Mouse (Mus musculus): Measurements from ENCODE around the gene Ly75. TPM values are rescaled to one million over a fixed set of nuclear protein-coding genes. Genes with fewer than 3 reads are reported as not detected.

Ly75 gene
- total RNA-seq, 1 experiment from 2014 or later, result 1.1 TPM

GRCm38 (mm10) chr2:60370188-60370587, 12.9 kb downstream of the Ly75 start:
- no peak for DNase-seq

DNA sequence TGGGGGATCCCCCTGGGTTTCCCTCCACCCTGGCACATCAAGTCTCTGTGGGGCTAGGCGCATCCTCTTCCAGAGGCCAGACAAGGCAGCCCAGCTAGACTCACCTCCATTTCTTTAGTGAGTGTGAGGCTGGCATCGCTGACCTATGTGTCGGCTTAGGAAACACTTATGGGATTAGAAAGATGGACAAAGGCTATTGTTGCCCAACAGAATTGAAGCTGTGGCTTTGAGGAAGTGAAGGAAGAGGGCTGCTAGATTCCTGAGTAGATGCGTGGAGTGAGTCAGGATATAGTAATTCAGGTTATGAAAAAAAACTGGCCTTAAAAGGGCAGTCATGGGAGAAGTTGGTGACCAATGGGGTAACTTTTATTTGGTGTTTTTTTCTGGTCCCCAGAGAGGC, 13.6 kb downstream of the Ly75 start:
- DNase-seq, result no peak

- DNase-seq, result no peak
These were observed 15.2 kb downstream of the Ly75 start for GRCm38 (mm10) chr2:60367871-60368270.

- no peak for DNase-seq
These were observed 15.9 kb downstream of the Ly75 start for GRCm38 (mm10) chr2:60367204-60367603.

- DNase-seq, result no peak
These were observed 17.1 kb downstream of the Ly75 start for GRCm38 (mm10) chr2:60365820-60366610.

DNA sequence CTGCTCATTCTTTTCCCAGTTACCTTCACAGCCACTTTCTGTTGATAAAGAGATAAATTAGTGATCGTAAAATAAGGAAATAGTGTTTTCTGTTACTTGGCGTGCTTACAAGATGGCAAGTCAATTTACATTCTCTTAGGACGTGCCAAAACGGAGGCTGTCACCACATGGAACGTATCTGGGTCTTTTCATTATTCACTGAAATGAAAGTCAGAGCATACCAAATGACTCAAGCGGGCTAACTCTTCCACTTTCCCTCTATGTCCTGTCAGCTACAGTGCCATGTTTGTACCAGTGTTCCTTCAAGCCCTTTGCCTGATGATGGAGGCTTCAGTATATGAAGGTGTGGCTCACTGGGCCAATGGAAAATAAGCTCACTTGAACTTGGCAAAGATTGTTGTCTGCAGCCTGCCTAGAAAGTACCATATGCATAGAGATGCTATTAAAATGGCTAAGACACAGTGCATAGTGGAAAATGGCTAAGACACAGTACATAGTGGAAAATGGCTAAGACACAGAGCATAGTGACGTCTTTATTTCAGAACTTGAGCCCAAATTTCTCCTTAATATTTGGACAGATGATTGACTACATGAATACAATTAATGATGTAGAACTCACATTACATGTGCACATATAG, 17.8 kb downstream of the Ly75 start:
- no peak for DNase-seq

DNA sequence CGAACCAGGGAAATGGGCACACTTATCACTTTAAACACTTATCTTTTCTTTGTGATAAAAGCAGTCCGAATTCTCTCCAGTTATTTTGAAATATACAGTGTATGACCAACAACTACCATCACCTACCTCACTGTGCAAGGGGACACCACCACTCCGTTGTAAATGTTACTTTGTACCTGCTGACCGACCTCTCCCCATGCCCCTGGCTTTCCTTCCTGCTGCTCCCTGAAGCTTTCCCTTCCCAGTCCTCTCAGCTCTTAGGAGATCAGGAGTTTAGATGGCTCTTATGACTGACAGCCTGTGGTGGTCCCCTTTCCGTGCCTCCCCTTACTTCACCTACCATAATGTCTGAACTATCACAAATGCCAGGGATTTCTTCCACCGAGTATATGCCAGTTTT, 21.0 kb downstream of the Ly75 start:
- DNase-seq, result no peak

DNA sequence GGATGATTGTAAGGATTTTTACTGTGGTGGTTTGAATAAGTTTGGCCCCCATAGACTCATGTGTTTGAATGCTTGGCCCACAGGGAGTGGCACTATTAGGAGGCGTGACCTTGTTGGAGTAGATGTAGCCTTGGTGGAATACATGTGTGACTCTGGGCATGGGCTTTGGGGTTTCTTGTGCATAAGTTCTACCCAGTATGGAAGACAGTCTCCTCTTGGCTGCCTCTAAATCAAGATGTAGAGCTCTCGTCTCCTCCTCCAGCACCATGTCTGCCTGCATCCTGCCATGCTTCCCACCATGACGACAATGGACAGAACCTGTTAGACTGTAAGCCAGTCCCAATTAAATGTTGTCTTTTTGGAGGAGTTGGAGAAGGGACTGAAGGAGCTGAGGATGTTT, 23.3 kb downstream of the Ly75 start:
- no peak for DNase-seq

GRCm38 (mm10) chr2:60355388-60355683, 27.8 kb downstream of the Ly75 start:
- no peak for DNase-seq

- peak; percentile 29 for DNase-seq
These were observed 28.3 kb downstream of the Ly75 start for GRCm38 (mm10) chr2:60354541-60355387.

DNA sequence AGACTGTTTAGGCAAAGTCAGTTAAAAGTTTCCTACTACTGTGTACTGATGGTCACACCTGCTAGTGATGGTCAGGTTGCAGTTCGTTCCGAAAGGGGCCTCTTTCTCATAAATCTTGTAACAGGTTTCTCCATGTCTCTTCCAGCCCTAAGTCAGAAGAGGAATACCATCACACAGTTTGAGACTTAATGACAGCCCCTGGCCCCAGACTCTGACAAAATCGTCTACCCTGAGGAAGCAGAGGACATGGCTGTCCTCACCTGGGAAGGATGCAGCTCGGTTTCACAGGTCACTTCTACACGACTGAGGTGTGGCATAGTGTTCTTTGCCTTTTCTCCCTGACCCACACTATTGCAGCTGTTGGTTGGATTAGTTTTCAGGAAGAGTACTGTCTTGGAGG, 30.8 kb downstream of the Ly75 start:
- DNase-seq, result no peak

DNA sequence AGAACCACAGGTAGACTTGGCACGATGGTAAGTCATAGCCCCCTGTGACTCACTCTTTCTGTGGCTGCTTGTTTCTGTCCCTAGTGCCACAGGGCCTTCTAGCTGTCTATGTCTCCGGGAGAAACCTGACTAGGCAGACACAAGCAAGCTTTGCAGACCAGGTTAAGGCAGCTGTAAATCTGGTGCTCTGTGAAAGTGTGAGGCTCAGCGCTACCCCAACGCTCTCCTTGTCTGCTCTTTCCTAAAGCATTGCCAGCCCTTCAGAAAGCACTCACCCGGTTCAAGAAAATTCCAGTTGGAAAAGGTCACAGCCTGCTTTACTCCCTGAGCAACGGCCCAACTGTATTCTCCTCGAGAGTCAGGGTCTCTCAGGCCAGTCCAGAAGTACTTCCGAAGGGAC, 31.3 kb downstream of the Ly75 start:
- no peak for DNase-seq

DNA sequence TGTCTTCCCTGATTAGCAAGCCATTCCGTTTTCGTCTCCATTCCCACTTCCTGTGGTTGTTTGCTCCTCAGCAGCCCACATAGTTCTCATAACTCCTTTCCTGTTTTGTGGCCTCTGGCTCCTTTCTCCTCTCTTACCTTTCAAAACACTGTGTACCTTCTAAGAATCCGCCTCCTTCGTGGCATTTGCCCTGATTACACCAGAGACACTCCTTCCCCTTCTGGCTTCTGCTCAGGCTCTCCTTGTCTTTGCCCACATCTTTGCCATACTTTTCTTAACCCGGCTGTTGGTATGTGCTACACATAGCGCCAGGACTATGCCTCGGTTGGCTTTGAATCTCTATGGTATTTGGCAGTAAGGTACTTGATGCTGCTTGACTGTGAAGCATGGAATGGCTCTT, 35.2 kb downstream of the Ly75 start:
- no peak for DNase-seq

- DNase-seq, result no peak
These were observed 36.6 kb downstream of the Ly75 start for GRCm38 (mm10) chr2:60346531-60346930.

DNA sequence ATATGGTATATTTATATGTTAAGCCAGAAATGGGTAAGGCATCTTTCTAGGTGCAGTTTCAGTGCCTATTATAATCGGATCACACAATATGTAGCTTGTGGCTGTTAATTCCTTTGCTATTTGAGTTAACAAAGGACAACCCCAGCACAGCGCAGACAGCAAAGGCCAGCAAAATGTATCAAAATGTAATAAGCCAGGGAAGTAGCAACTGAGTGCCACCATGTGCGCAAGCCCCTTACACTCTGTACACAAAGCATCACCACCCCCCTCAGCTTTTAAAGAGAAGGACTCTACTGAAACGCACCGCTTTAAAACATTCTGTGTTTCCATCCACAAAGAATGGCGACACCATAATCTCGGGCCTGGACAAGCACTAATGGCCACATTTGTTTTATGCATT, 37.4 kb downstream of the Ly75 start:
- DNase-seq, result no peak

DNA sequence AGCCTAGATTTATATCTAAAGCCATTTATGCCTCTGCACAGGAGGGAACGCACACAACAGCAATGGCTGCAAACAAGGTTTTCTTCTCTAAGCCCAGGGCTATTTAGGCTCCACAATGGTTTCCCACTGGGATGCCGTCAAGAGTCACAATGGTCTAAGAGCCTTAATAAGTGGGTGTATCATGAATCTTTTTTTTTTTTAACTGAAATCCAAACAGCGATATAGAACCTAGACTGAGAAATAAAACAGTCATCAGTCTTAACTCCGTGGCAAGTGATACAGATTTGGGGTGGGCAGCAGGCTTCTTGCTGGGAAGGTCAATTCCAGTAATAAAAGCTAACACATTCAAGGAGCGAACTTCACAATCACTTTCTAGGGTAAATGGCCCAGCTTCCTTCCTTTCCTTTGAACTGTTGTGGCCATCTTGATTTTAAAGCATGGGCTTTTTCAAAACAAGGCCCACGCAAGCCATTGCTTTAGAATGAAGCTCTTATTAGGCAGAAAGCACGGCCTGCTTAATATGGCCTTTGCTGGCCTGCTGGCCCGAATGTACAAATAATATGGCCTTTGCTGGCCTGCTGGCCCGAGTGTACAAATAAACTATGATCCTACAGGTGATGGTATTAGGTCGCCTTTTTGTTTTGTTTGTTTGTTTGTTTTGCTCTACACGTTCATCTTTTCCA, 39.4 kb downstream of the Ly75 start:
- no peak for DNase-seq

DNA sequence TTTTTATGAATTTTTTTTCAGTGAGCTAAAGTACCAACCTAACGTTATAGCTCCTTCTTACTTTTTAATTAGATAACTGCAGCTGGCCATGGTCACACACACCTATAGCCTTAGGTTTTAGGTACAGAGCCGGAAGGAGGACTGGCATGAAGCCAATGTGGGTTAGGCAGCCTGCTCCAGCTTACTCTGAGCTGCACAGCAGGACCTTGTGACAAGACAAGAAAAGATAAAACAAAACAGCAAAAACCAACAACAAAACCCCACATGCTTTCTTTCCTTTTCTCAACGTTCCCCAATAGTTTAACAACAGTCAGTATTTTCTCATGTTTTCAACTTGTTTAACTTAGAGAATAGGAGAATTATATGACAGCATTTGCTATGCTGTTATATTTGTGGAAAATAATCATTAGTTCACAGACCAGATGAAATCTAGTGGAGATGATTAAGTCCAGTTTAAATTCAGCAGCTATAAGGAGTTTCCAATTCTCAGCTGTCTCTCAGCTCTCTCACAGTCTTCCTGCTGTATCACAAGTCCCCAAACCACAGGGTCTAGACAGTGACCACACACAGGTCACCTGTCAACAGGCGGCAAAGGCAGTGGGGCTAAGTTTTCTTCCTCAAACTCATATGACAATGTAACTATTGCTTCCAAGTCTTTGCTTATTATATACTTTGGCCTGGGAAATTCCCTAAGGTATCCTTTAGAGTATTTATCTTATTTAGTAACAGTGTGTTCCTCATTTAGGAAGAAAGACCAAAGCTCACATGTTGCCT, 40.8 kb downstream of the Ly75 start:
- no peak for DNase-seq

GRCm38 (mm10) chr2:60337937-60338336, 45.2 kb downstream of the Ly75 start:
- no peak for DNase-seq

DNA sequence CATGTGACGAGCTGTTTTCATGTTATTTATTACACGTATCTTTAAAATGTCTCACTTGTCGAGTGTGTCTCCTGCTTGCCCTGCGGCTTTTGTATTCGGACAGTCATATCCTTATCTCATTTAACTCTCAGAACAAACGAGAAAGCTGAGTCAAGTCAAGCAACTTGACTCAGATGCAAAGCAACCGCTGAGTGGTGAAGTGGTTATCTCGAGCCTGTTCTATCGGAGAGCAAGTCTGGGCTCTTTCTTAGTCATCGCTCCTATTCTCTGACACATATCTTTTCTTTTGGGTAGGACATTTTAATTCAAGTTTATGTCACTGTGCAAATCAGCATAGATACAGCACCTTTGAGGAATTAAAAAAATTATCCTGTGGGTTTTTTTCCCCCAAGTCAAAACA, 54.5 kb downstream of the Ly75 start:
- no peak for DNase-seq

GRCm38 (mm10) chr2:60327581-60327980, 55.5 kb downstream of the Ly75 start:
- no peak for DNase-seq

GRCm38 (mm10) chr2:60326948-60327347, 56.2 kb downstream of the Ly75 start:
- no peak for DNase-seq

GRCm38 (mm10) chr2:60323411-60323810, 59.7 kb downstream of the Ly75 start:
- DNase-seq, result peak; percentile 8
